Mouse (Mus musculus): ENCODE data around the gene Ap5b1.

The Ap5b1 gene

GRCm38 (mm10) chr19:5567180-5567533, 668 bp upstream of the Ap5b1 start:
- no peak for DNase-seq (ENCODE audit: extremely low spot score)

GRCm38 (mm10) chr19:5568470-5569140, 780 bp downstream of the Ap5b1 start:
- peak; percentile 82 for DNase-seq (ENCODE audit: extremely low spot score)

- no peak for DNase-seq (ENCODE audit: extremely low spot score)
Observed at GRCm38 (mm10) chr19:5569521-5569920, 1.7 kb downstream of the Ap5b1 start.

- DNase-seq (ENCODE audit: extremely low spot score) = no peak
Observed at GRCm38 (mm10) chr19:5570353-5571246, 2.8 kb downstream of the Ap5b1 start.

- DNase-seq (ENCODE audit: extremely low spot score) = no peak
Observed at GRCm38 (mm10) chr19:5571831-5572230, 4.0 kb downstream of the Ap5b1 start.

GRCm38 (mm10) chr19:5572331-5573125, 4.7 kb downstream of the Ap5b1 start:
- DNase-seq (ENCODE audit: extremely low spot score) = no peak

- DNase-seq (ENCODE audit: extremely low spot score) = no peak
Observed at GRCm38 (mm10) chr19:5575336-5575735, 7.5 kb downstream of the Ap5b1 start.

- DNase-seq (ENCODE audit: extremely low spot score) = no peak
Observed at GRCm38 (mm10) chr19:5579971-5580370, 12.1 kb downstream of the Ap5b1 start.

GRCm38 (mm10) chr19:5580776-5581175, 13.0 kb downstream of the Ap5b1 start:
- no peak for DNase-seq (ENCODE audit: extremely low spot score)

- no peak for DNase-seq (ENCODE audit: extremely low spot score)
Observed at GRCm38 (mm10) chr19:5581995-5582394, 14.2 kb downstream of the Ap5b1 start.

- DNase-seq (ENCODE audit: extremely low spot score) = no peak
Observed at GRCm38 (mm10) chr19:5589159-5589558, 21.3 kb downstream of the Ap5b1 start.

GRCm38 (mm10) chr19:5591888-5592287, 24.1 kb downstream of the Ap5b1 start:
- no peak for DNase-seq (ENCODE audit: extremely low spot score)

GRCm38 (mm10) chr19:5599224-5599623, 31.4 kb downstream of the Ap5b1 start:
- DNase-seq (ENCODE audit: extremely low spot score) = no peak

GRCm38 (mm10) chr19:5601752-5602541, 34.1 kb downstream of the Ap5b1 start, which contains the start of gene Rnaseh2c:
Rnaseh2c (plus strand) TSS chr19:5601873.
- DNase-seq (ENCODE audit: extremely low spot score) = peak; percentile 75

GRCm38 (mm10) chr19:5603664-5604063, 35.8 kb downstream of the Ap5b1 start:
- DNase-seq (ENCODE audit: extremely low spot score) = no peak

GRCm38 (mm10) chr19:5605126-5605525, 37.3 kb downstream of the Ap5b1 start:
- no peak for DNase-seq (ENCODE audit: extremely low spot score)

- no peak for DNase-seq (ENCODE audit: extremely low spot score)
Observed at GRCm38 (mm10) chr19:5606196-5606595, 38.4 kb downstream of the Ap5b1 start.

- no peak for DNase-seq (ENCODE audit: extremely low spot score)
Observed at GRCm38 (mm10) chr19:5607705-5608410, 40.0 kb downstream of the Ap5b1 start.

GRCm38 (mm10) chr19:5608707-5609106, 40.9 kb downstream of the Ap5b1 start:
- DNase-seq (ENCODE audit: extremely low spot score) = no peak

GRCm38 (mm10) chr19:5609171-5609546, 41.3 kb downstream of the Ap5b1 start:
- DNase-seq (ENCODE audit: extremely low spot score) = no peak
